Mouse (Mus musculus) testis, adult 2 months (tissue): ENCODE results near the gene Exph5. TPM values are rescaled to one million over a fixed set of nuclear protein-coding genes. Genes with fewer than 3 reads are reported as not detected.

ENCODE experiments used
- H3K27ac ChIP-seq: fragments of 200-500 bp; 2 replicates; pipeline ENCODE4 v1.5.1; 2012; ENCODE audit warnings: low read depth, low read length; ENCODE audit not compliant: control insufficient read depth, insufficient read depth
- H3K27me3 ChIP-seq: fragments of 200-500 bp; 2 replicates; pipeline ENCODE4 v1.6.1; 2012; ENCODE audit warnings: mild to moderate bottlenecking, low read length, moderate library complexity; ENCODE audit not compliant: control insufficient read depth, insufficient read depth
- H3K36me3 ChIP-seq: fragments of 200-500 bp; 2 replicates; pipeline ENCODE4 v1.6.1; 2012; ENCODE audit warnings: mild to moderate bottlenecking, low read length; ENCODE audit not compliant: control insufficient read depth, insufficient read depth
- H3K4me1 ChIP-seq: fragments of 200-500 bp; 2 replicates; pipeline ENCODE4 v1.6.1; 2012; ENCODE audit warnings: low read length; ENCODE audit not compliant: control insufficient read depth, insufficient read depth
- H3K4me3 ChIP-seq: fragments of 200-500 bp; 2 replicates; pipeline ENCODE4 v1.5.1; 2012; ENCODE audit warnings: low read depth, mild to moderate bottlenecking, low read length, moderate library complexity, mixed read lengths; ENCODE audit not compliant: control insufficient read depth
- CTCF ChIP-seq: fragments of 200-500 bp; IDR thresholded peaks from 2 replicates; pipeline ENCODE4 v1.5.1; 2012; ENCODE audit warnings: low read depth, mild to moderate bottlenecking, inconsistent platforms, low read length, moderate library complexity; ENCODE audit not compliant: control insufficient read depth, insufficient read depth, insufficient replicate concordance
- POLR2A ChIP-seq: fragments of 200-500 bp; IDR thresholded peaks from 2 replicates; pipeline ENCODE4 v1.6.1; 2012; ENCODE audit warnings: low read depth, mild to moderate bottlenecking, inconsistent platforms, low read length, moderate library complexity; ENCODE audit not compliant: control insufficient read depth
- polyA plus RNA-seq: library from polyadenylated mRNA; depleted of rRNA; stranded (reverse); fragments of >200 nt; gene quantifications from 2 replicates; pipeline ENCODE4 v1.2.3, GENCODE M21; 2012; rRNA removed

The Exph5 gene
- polyA plus RNA-seq, 1 experiment, result 1.0 TPM

DNA sequence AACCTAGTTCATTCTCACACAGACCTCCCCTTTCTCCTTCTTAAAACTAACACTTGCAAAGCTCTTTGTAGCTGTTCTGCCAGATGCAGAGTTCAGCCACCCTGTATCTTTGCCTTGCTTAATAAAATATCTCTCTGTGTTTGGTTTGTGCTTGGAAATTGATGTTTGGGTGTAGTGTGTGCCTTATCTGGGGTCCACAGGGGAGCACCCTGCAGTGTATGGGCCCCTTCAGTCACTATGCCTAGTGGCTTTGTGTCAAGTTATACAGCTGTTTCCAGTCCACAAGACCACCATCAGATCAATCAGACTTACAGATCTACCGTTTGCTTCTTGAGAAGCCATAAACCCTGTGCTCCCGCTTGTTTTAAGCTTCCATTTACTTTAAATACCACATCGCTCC, 108.0 kb downstream of the Exph5 start:
- TF ChIP-seq CTCF (no peak), POLR2A (no peak)
- Histone ChIP-seq H3K36me3 (no peaks in the 10 kb centered on the region), H3K27ac (no peak overlapping the region), H3K4me1 (peaks cover 8% of the 10 kb centered on the region), H3K27me3 (no peaks in the 10 kb centered on the region), H3K4me3 (no peak overlapping the region)

DNA sequence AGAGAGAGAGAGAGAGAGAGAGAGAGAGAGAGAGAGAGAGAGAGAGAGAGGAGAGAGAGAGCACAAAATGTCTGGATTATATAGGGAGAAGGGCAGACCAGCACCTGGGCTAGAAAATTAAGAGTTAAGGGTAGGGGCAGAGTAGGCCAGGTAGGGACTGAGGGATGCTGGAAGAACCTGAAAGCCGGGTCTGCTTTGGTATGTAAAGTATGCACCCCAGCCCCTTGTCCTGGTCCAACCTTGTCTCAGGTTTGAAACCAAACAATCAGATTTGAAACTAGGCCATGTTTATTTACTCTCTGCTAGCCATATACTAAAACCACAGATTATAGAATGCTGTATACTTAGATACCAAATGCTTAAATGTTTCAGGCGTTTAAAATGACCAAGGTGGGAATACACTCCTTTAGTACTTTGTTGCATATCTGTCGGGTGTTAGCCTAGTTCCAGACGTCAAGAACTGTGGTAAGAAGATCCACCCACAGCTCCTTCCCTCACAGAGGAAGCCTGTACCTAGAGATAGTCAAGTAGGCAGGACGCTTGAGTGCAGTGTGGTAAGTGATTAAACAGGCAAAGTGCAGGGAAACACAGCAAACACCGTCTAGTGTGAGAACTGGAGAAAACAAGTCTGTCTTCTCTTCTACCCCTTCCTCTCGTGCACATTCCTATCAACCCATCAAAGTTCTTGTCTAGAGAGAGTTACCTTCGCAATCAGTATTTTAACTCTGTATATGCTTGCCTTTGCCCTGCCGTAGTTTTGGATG, 120.8 kb downstream of the Exph5 start:
- Histone ChIP-seq H3K4me1 (no peaks in the 10 kb centered on the region), H3K27ac (no peak overlapping the region), H3K27me3 (no peaks in the 10 kb centered on the region), H3K4me3 (no peak overlapping the region), H3K36me3 (no peaks in the 10 kb centered on the region)
- TF ChIP-seq CTCF (no peak), POLR2A (no peak)

DNA sequence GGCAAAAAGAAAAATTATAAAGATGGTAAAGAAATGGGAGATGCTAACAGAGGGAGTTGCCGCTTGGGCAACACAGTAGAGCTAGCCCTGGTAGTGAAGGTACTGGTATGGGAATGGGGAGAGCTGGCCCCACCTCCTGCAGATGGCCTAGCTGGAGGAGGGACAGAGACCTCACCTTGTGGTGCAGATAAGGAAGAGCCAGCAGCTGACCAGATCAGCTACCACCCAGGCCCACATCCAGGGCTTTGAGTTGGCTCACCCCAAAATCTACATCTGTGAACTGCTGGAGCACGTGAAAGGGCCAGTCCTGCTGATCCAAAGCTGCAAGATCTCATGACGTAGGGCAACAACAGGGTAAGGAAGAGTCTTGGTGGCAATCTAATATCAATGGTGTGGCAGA, 125.3 kb downstream of the Exph5 start:
- no peak overlapping the region for H3K27ac ChIP-seq
- TF ChIP-seq CTCF (no peak), POLR2A (no peak)

More for the DNA sequence above, 125.3 kb downstream of the Exph5 start:
- Histone ChIP-seq H3K36me3 (no peaks in the 10 kb centered on the region), H3K4me1 (no peaks in the 10 kb centered on the region), H3K4me3 (no peak overlapping the region), H3K27me3 (no peaks in the 10 kb centered on the region)

Other genes with a start within 250 kb of the Exph5 start
- 3.9 and 4.5 TPM in 2 replicates for gene Ddx10, start 53.6 kb upstream of the Exph5 start, polyA plus RNA-seq
- 1.1 and 1.4 TPM in 2 replicates for gene Kdelc2, start 82.4 kb downstream of the Exph5 start, polyA plus RNA-seq
- 13.6 and 14.2 TPM in 2 replicates for gene 4930550C14Rik, start 100.7 kb downstream of the Exph5 start, polyA plus RNA-seq
- 1.7 and 1.9 TPM in 2 replicates for gene Atm, start 235.1 kb downstream of the Exph5 start, polyA plus RNA-seq
- 4.0 and 4.5 TPM in 2 replicates for gene Npat, start 235.4 kb downstream of the Exph5 start, polyA plus RNA-seq